Mouse (Mus musculus) monocyte, adult 2 months (primary cell): ENCODE measurements at regions not wholly inside any gene's neighbourhood (a gene's known extent, or its start where the extent isn't known, plus 50 kb on each side); places are given as distances from the start of the nearest gene placed in this dataset.

Experiments
- DNase-seq, 2 experiments: peaks; one replicate each; pipeline ENCODE4 v3.0.0; 2022; ENCODE audit warnings: low spot score in 2 of 2, low read depth in 1 of 2

DNA sequence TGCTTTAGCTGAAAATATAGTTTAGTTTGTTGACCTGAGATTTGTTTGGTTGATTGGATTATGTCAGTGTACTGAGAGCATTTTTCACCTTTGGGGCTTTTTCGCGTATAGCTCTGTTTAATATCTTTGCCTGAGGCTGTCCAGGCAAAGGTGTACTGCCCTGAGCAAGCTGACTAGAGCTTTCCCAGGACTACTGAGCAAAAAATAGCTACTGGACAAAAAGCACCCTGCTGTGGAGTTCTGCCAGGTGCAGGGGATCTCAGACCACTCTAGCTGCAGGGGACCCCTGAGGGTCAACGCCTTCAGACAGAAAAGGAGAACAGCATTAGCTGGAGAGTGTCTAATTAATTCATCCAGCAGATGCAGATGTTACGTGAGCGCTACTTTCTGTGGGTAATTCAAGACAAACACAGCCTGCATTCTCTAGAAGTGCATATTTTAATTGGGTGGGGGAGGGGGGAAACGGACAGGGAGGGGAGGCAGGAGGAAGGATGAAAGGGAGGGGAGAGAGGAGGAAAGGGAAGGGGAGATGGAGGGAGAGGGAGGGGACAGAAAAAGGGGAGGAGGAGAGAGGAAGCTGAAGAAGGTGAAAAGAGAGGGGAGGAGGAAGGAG lies 61.7 kb downstream of the Thnsl1 start:
- DNase-seq, result no peak

- DNase-seq, result no peak
Measured at GRCm38 (mm10) chr2:21269989-21270846, 64.7 kb downstream of the Thnsl1 start.

- DNase-seq, result no peak
Measured at GRCm38 (mm10) chr2:21273416-21273815, 67.9 kb downstream of the Thnsl1 start.

GRCm38 (mm10) chr2:21275315-21275714 lies 69.8 kb downstream of the Thnsl1 start:
- DNase-seq, result no peak

DNA sequence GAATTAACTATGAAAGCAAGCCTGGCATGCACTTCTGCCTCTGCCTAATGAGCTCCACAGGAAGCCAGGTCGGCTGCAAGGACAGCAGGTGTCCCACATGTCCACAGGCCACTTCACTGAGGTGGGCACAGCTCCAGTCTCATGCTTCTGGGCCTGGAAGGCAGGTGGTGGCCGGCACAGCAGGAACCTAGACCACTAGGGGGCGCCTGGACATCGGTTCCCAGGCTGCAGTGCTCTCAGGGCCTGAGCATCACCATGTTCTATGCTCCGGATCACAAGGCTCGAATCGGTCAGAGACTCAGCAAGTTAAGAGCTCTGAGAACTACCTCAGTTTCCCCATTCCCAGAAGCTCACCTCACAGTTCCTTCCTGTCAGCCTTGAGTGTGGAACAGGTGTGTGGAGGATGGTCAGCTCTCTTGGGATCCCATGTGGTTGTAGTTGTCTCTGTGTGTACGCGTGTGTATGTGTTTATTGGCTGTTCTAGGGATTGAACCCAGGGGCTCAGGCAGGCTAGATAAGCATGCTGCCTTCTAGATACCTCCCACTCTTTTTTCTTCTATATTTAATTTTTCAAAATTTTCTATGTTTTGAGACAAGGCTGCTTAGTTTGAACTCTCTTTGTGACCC lies 75.4 kb downstream of the Thnsl1 start:
- peak in 1 of 2 experiments; percentile 3 for DNase-seq

DNA sequence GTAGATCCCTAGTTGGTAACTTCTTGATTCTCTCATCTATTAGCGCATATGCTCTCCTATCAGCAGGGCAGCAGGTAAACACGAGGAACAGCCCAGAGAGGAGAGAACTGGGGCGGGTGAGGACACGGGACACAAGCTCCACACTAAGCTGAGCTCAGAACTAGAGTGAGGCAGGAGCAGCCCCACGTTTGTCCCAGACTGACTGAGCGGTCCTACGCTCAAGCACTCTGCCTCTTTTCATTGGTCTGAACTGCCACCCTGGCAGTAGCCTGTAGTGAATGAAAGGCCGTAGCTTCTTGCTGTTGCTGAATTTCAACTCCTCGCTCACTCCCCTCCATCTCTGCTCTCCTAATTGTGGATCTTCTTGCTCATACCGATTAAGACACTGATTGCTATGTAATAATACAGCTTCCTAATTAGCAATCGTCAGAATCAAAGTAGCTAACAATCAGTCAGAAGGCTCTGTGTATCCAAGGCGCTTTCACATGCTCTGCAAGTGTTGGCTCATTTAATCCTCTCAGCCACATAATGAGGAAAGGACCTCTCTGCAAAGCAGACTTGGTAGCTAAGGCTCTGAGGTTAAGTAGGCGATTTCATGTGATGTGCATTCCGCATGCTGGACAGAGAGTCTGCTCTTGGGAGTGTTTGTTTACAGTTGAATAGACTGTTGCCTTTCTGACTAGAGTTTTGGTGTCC lies 77.1 kb downstream of the Thnsl1 start:
- no peak for DNase-seq

DNA sequence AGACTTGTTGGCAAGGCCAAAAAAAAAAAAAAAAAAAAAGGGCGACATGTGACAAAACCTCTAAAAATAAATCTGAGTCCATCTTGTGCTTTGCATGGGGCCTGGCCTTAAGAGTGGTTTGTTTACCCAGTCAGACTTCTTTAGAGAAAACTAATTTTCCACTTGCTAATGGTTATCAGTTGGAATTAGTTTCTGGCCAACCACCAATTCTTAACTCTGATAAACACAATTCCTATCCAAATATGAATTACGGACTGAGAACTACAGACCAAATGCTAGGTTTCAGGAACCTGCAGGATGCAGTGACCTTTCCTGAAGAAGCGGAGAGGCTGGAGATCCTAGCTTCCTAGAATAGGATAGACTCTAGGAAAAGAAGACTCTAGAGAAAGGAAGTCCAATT lies 79.4 kb downstream of the Thnsl1 start:
- no peak for DNase-seq

DNA sequence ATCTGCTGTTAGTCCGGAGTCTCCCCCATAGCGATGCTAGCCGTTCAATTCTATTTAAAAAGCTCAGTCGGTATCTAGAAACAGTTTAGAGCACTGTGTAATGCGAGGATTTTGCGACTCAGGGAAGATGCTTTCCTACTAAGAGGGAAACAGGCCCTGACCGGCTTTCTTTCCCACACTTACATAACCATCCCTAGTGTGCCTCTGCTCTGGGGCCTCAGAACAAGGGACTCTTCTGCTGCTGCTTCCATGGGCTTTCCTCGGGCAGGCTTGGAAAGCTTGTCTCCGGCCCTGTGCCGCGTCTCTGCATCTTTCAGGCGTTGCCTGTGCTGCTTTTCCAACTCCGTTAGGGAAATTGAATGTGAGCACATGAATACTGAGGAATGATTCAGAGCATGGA lies 79.6 kb upstream of the Gpr158 start:
- no peak for DNase-seq

GRCm38 (mm10) chr2:21292669-21293151 lies 74.6 kb upstream of the Gpr158 start:
- no peak for DNase-seq

DNA sequence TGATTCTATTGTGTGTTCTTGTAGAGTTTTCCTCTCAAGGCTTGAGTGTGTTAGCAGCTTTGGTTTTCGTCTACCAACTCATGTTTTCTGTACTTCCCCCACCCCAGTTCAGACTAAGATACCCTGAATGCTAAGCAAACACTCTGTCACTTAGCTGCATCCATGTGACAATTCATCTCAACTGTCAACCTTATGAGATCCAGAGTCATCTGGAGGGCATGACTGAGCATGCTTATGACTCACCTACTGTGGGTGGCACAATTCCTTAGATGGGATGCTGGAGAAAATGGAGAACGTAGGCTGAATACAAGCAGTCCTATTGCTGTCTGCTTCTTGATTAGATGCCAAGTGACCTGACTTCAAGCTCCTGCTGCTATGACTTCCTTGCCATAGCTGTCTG lies 73.3 kb upstream of the Gpr158 start:
- DNase-seq, result no peak

- DNase-seq, result no peak
Measured at GRCm38 (mm10) chr2:21299681-21300080, 67.7 kb upstream of the Gpr158 start.
